Mouse (Mus musculus): ENCODE results near the gene Plekhd1. TPM values are rescaled to one million over a fixed set of nuclear protein-coding genes. Genes with fewer than 3 reads are reported as not detected.

Gene Plekhd1
- polyA plus RNA-seq, 1 experiment from 2014 or later = 0.70 TPM

- Histone ChIP-seq H3K4me2 (no peak overlapping the region), H3K4me3 (ENCODE audit: low read depth, low read length) (no peak overlapping the region), H3K27ac (ENCODE audit: low read depth, low read length) (no peak overlapping the region), H3K9ac (ENCODE audit: low read depth, low read length) (no peak overlapping the region), H3K36me3 (ENCODE audit: control insufficient read depth, insufficient read depth, low read length) (no peaks in the 10 kb centered on the region), H3K4me1 (replicated peaks; ENCODE audit: control insufficient read depth, insufficient read depth, low read length) (no peaks in the 10 kb centered on the region), H3K9me3 (ENCODE audit: control insufficient read depth, low read length) (no peaks in the 10 kb centered on the region), H3K27me3 (replicated peaks; ENCODE audit: control insufficient read depth, insufficient read depth, low read length) (peaks cover 60% of the 10 kb centered on the region)
- 83% methylated on average over 6 of the region's 6 CpGs for WGBS
- no peak for DNase-seq (ENCODE audit: low spot score)
- ATAC-seq (replicated peaks; ENCODE audit: low FRiP score) = no peak
Measured at GRCm38 (mm10) chr12:80751556-80751955, 59.2 kb downstream of the Plekhd1 start.

- Histone ChIP-seq H3K9ac (ENCODE audit: low read depth, low read length) (0 out of 2 replicates have a peak overlapping the region, but pooled peaks have one; percentile 14), H3K4me2 (peak overlapping the region; percentile 95), H3K27me3 (replicated peaks; ENCODE audit: control insufficient read depth, insufficient read depth, low read length) (peaks cover 77% of the 10 kb centered on the region), H3K4me3 (ENCODE audit: low read depth, low read length) (peak overlapping the region; percentile 58), H3K9me3 (ENCODE audit: control insufficient read depth, low read length) (no peaks in the 10 kb centered on the region), H3K4me1 (replicated peaks; ENCODE audit: control insufficient read depth, insufficient read depth, low read length) (peaks cover 20% of the 10 kb centered on the region), H3K27ac (ENCODE audit: low read depth, low read length) (no peak overlapping the region), H3K36me3 (ENCODE audit: control insufficient read depth, insufficient read depth, low read length) (no peaks in the 10 kb centered on the region)
- ATAC-seq (replicated peaks; ENCODE audit: low FRiP score) (peak; percentile 40; the same call in 1 of the 2 replicates), DNase-seq (ENCODE audit: low spot score) (peak; percentile 67)
- WGBS = under 1% methylated on average over 122 of the region's 122 CpGs
Measured at GRCm38 (mm10) chr12:80757751-80758558, 65.6 kb downstream of the Plekhd1 start.

GRCm38 (mm10) chr12:80758559-80759386 is 66.4 kb downstream of the Plekhd1 start:
- DNase-seq (ENCODE audit: low spot score) = peak; percentile 68

GRCm38 (mm10) chr12:80759387-80759712 is 67.0 kb downstream of the Plekhd1 start:
- peaks cover 20% of the 10 kb centered on the region for H3K4me1 ChIP-seq (replicated peaks; ENCODE audit: control insufficient read depth, insufficient read depth, low read length)
- 9% methylated on average over 13 of the region's 13 CpGs for WGBS
- ATAC-seq (replicated peaks; ENCODE audit: low FRiP score) (no peak), DNase-seq (ENCODE audit: low spot score) (no peak)
- H3K9me3 ChIP-seq (ENCODE audit: control insufficient read depth, low read length) = no peaks in the 10 kb centered on the region
- H3K4me2 ChIP-seq = peak overlapping the region; percentile 95
- no peak overlapping the region for H3K27ac ChIP-seq (ENCODE audit: low read depth, low read length)
- H3K9ac ChIP-seq (ENCODE audit: low read depth, low read length) = no peak overlapping the region
- H3K27me3 ChIP-seq (replicated peaks; ENCODE audit: control insufficient read depth, insufficient read depth, low read length) = peaks cover 68% of the 10 kb centered on the region
- peak overlapping the region; percentile 58; the same call in 1 of the 2 replicates for H3K4me3 ChIP-seq (ENCODE audit: low read depth, low read length)
- no peaks in the 10 kb centered on the region for H3K36me3 ChIP-seq (ENCODE audit: control insufficient read depth, insufficient read depth, low read length)

More at GRCm38 (mm10) chr12:80758559-80759386, 66.4 kb downstream of the Plekhd1 start:
- Histone ChIP-seq H3K4me2 (peak overlapping the region; percentile 95), H3K36me3 (ENCODE audit: control insufficient read depth, insufficient read depth, low read length) (no peaks in the 10 kb centered on the region), H3K4me3 (ENCODE audit: low read depth, low read length) (peak overlapping the region; percentile 58), H3K27me3 (replicated peaks; ENCODE audit: control insufficient read depth, insufficient read depth, low read length) (peaks cover 71% of the 10 kb centered on the region), H3K9ac (ENCODE audit: low read depth, low read length) (0 out of 2 replicates have a peak overlapping the region, but pooled peaks have one; percentile 14), H3K9me3 (ENCODE audit: control insufficient read depth, low read length) (no peaks in the 10 kb centered on the region), H3K27ac (ENCODE audit: low read depth, low read length) (no peak overlapping the region), H3K4me1 (replicated peaks; ENCODE audit: control insufficient read depth, insufficient read depth, low read length) (peaks cover 20% of the 10 kb centered on the region)
- WGBS = 3% methylated on average over 88 of the region's 92 CpGs
- no peak; the same call in 1 of the 2 replicates for ATAC-seq (replicated peaks; ENCODE audit: low FRiP score)

- 2% methylated on average over 22 of the region's 22 CpGs for WGBS
- ATAC-seq (replicated peaks; ENCODE audit: low FRiP score) (no peak), DNase-seq (ENCODE audit: low spot score) (peak; percentile 48)
- peaks cover 20% of the 10 kb centered on the region for H3K4me1 ChIP-seq (replicated peaks; ENCODE audit: control insufficient read depth, insufficient read depth, low read length)
- H3K9ac ChIP-seq (ENCODE audit: low read depth, low read length) = no peak overlapping the region
- H3K4me2 ChIP-seq = peak overlapping the region; percentile 64
- H3K36me3 ChIP-seq (ENCODE audit: control insufficient read depth, insufficient read depth, low read length) = no peaks in the 10 kb centered on the region
- no peaks in the 10 kb centered on the region for H3K9me3 ChIP-seq (ENCODE audit: control insufficient read depth, low read length)
- H3K27me3 ChIP-seq (replicated peaks; ENCODE audit: control insufficient read depth, insufficient read depth, low read length) = peaks cover 65% of the 10 kb centered on the region
- no peak overlapping the region for H3K27ac ChIP-seq (ENCODE audit: low read depth, low read length)
- peak overlapping the region; percentile 20 for H3K4me3 ChIP-seq (ENCODE audit: low read depth, low read length)
Measured at GRCm38 (mm10) chr12:80759713-80760395, 67.5 kb downstream of the Plekhd1 start.

- Histone ChIP-seq H3K9me3 (ENCODE audit: control insufficient read depth, low read length) (no peaks in the 10 kb centered on the region), H3K4me2 (peak within 1 kb of the TSS; percentile 64), H3K36me3 (ENCODE audit: control insufficient read depth, insufficient read depth, low read length) (no peaks in the 10 kb centered on the region), H3K27ac (ENCODE audit: low read depth, low read length) (no peak within 1 kb of the TSS), H3K4me3 (ENCODE audit: low read depth, low read length) (peak within 1 kb of the TSS; percentile 20), H3K9ac (ENCODE audit: low read depth, low read length) (no peak within 1 kb of the TSS), H3K27me3 (replicated peaks; ENCODE audit: control insufficient read depth, insufficient read depth, low read length) (peaks cover 59% of the 10 kb centered on the region), H3K4me1 (replicated peaks; ENCODE audit: control insufficient read depth, insufficient read depth, low read length) (peaks cover 20% of the 10 kb centered on the region)
- WGBS = 2% methylated on average over 24 of the region's 24 CpGs
- ATAC-seq (replicated peaks; ENCODE audit: low FRiP score) (no peak), DNase-seq (ENCODE audit: low spot score) (peak; percentile 62)
Measured at GRCm38 (mm10) chr12:80760396-80760801, 68.0 kb downstream of the Plekhd1 start, which contains the start of gene Ccdc177. Ccdc177 (minus strand) TSS chr12:80760687.

GRCm38 (mm10) chr12:80762982-80763381 is 70.6 kb downstream of the Plekhd1 start:
- Histone ChIP-seq H3K9me3 (ENCODE audit: control insufficient read depth, low read length) (no peaks in the 10 kb centered on the region), H3K4me2 (no peak overlapping the region), H3K36me3 (ENCODE audit: control insufficient read depth, insufficient read depth, low read length) (no peaks in the 10 kb centered on the region), H3K27me3 (replicated peaks; ENCODE audit: control insufficient read depth, insufficient read depth, low read length) (peaks cover 33% of the 10 kb centered on the region), H3K4me3 (ENCODE audit: low read depth, low read length) (no peak overlapping the region), H3K27ac (ENCODE audit: low read depth, low read length) (no peak overlapping the region), H3K4me1 (replicated peaks; ENCODE audit: control insufficient read depth, insufficient read depth, low read length) (peaks cover 13% of the 10 kb centered on the region), H3K9ac (ENCODE audit: low read depth, low read length) (no peak overlapping the region)
- WGBS = 66% methylated on average over 5 of the region's 5 CpGs
- ATAC-seq (replicated peaks; ENCODE audit: low FRiP score) (no peak), DNase-seq (ENCODE audit: low spot score) (no peak)

GRCm38 (mm10) chr12:80764116-80764515 is 71.7 kb downstream of the Plekhd1 start:
- no peak overlapping the region for H3K9ac ChIP-seq (ENCODE audit: low read depth, low read length)
- H3K36me3 ChIP-seq (ENCODE audit: control insufficient read depth, insufficient read depth, low read length) = no peaks in the 10 kb centered on the region
- no peaks in the 10 kb centered on the region for H3K9me3 ChIP-seq (ENCODE audit: control insufficient read depth, low read length)
- H3K4me2 ChIP-seq = no peak overlapping the region
- H3K27ac ChIP-seq (ENCODE audit: low read depth, low read length) = no peak overlapping the region
- H3K27me3 ChIP-seq (replicated peaks; ENCODE audit: control insufficient read depth, insufficient read depth, low read length) = peaks cover 22% of the 10 kb centered on the region
- H3K4me3 ChIP-seq (ENCODE audit: low read depth, low read length) = no peak overlapping the region
- no peak for DNase-seq (ENCODE audit: low spot score)
- ATAC-seq (replicated peaks; ENCODE audit: low FRiP score) = no peak
- WGBS = 48% methylated on average over 4 of the region's 4 CpGs
- peaks cover 3% of the 10 kb centered on the region; the same call in 1 of the 2 replicates for H3K4me1 ChIP-seq (replicated peaks; ENCODE audit: control insufficient read depth, insufficient read depth, low read length)

Data from liver, embryonic 11.5 days (tissue).